Mouse (Mus musculus): Measurements from ENCODE around the gene Atp1b4. TPM values are rescaled to one million over a fixed set of nuclear protein-coding genes. Genes with fewer than 3 reads are reported as not detected.

Atp1b4 gene
- polyA plus RNA-seq (2014; fragmentation: Nextera tagmentation; extraction: Ambion mirVana) = not detected in 2 replicates

GRCm38 (mm10) chrX:38315884-38316283 lies at the start of gene Atp1b4:
Gene Atp1b4 (plus strand): TSS chrX:38316184.
- Histone ChIP-seq H3K9me3 (ENCODE audit: control insufficient read depth, low read length) (no peaks in the 10 kb centered on the region), H3K27me3 (ENCODE audit: control insufficient read depth, insufficient read depth, low read length) (no peaks in the 10 kb centered on the region), H3K4me2 (ENCODE audit: low read length) (no peak within 1 kb of the TSS), H3K27ac (replicated peaks; ENCODE audit: low read depth, low read length) (no peak within 1 kb of the TSS), H3K4me3 (replicated peaks; ENCODE audit: low read depth, low read length) (no peak within 1 kb of the TSS), H3K36me3 (ENCODE audit: control insufficient read depth, insufficient read depth, low read length) (no peaks in the 10 kb centered on the region), H3K4me1 (ENCODE audit: control insufficient read depth, insufficient read depth, low read length) (peaks cover 12% of the 10 kb centered on the region; the same call in 1 of the 2 replicates), H3K9ac (replicated peaks; ENCODE audit: low read length) (no peak within 1 kb of the TSS)
- ATAC-seq (ENCODE audit: low FRiP score, low TSS enrichment) = no peak
- no peak for DNase-seq
- 88% methylated on average over 8 of the region's 8 CpGs for WGBS

- DNase-seq (no peak), ATAC-seq (ENCODE audit: low FRiP score, low TSS enrichment) (no peak)
- Histone ChIP-seq H3K27ac (replicated peaks; ENCODE audit: low read depth, low read length) (no peak overlapping the region), H3K27me3 (ENCODE audit: control insufficient read depth, insufficient read depth, low read length) (no peaks in the 10 kb centered on the region), H3K36me3 (ENCODE audit: control insufficient read depth, insufficient read depth, low read length) (no peaks in the 10 kb centered on the region), H3K4me1 (ENCODE audit: control insufficient read depth, insufficient read depth, low read length) (peaks cover 8% of the 10 kb centered on the region; the same call in 1 of the 2 replicates), H3K4me3 (replicated peaks; ENCODE audit: low read depth, low read length) (no peak overlapping the region), H3K9me3 (ENCODE audit: control insufficient read depth, low read length) (no peaks in the 10 kb centered on the region), H3K4me2 (ENCODE audit: low read length) (no peak overlapping the region), H3K9ac (replicated peaks; ENCODE audit: low read length) (no peak overlapping the region)
- WGBS = 76% methylated on average over 4 of the region's 4 CpGs
Measured at GRCm38 (mm10) chrX:38308597-38308996, 7.4 kb upstream of the Atp1b4 start.

- no peak for ATAC-seq (ENCODE audit: low FRiP score, low TSS enrichment)
- Histone ChIP-seq H3K4me2 (ENCODE audit: low read length) (no peak overlapping the region), H3K27me3 (ENCODE audit: control insufficient read depth, insufficient read depth, low read length) (no peaks in the 10 kb centered on the region), H3K4me1 (ENCODE audit: control insufficient read depth, insufficient read depth, low read length) (peaks cover 12% of the 10 kb centered on the region; the same call in 1 of the 2 replicates), H3K4me3 (replicated peaks; ENCODE audit: low read depth, low read length) (no peak overlapping the region), H3K9ac (replicated peaks; ENCODE audit: low read length) (no peak overlapping the region), H3K9me3 (ENCODE audit: control insufficient read depth, low read length) (no peaks in the 10 kb centered on the region), H3K27ac (replicated peaks; ENCODE audit: low read depth, low read length) (no peak overlapping the region), H3K36me3 (ENCODE audit: control insufficient read depth, insufficient read depth, low read length) (no peaks in the 10 kb centered on the region)
- no peak for DNase-seq
- WGBS = 84% methylated on average over 2 of the region's 2 CpGs
Measured at GRCm38 (mm10) chrX:38311054-38311453, 4.9 kb upstream of the Atp1b4 start.

GRCm38 (mm10) chrX:38312910-38313625 lies 2.9 kb upstream of the Atp1b4 start:
- WGBS = 35% methylated on average over 9 of the region's 9 CpGs
- Histone ChIP-seq H3K9ac (replicated peaks; ENCODE audit: low read length) (no peak overlapping the region), H3K9me3 (ENCODE audit: control insufficient read depth, low read length) (no peaks in the 10 kb centered on the region), H3K4me3 (replicated peaks; ENCODE audit: low read depth, low read length) (no peak overlapping the region), H3K27ac (replicated peaks; ENCODE audit: low read depth, low read length) (peak overlapping the region; percentile 61), H3K36me3 (ENCODE audit: control insufficient read depth, insufficient read depth, low read length) (no peaks in the 10 kb centered on the region), H3K4me2 (ENCODE audit: low read length) (no peak overlapping the region), H3K27me3 (ENCODE audit: control insufficient read depth, insufficient read depth, low read length) (no peaks in the 10 kb centered on the region), H3K4me1 (ENCODE audit: control insufficient read depth, insufficient read depth, low read length) (peaks cover 12% of the 10 kb centered on the region; the same call in 1 of the 2 replicates)
- peak; percentile 95 for ATAC-seq (ENCODE audit: low FRiP score, low TSS enrichment)
- peak; percentile 77 for DNase-seq

GRCm38 (mm10) chrX:38313626-38314210 lies 2.3 kb upstream of the Atp1b4 start:
- WGBS = 58% methylated on average over 6 of the region's 6 CpGs
- Histone ChIP-seq H3K4me1 (ENCODE audit: control insufficient read depth, insufficient read depth, low read length) (peaks cover 12% of the 10 kb centered on the region; the same call in 1 of the 2 replicates), H3K27ac (replicated peaks; ENCODE audit: low read depth, low read length) (peak overlapping the region; percentile 61; the same call in 1 of the 2 replicates), H3K9me3 (ENCODE audit: control insufficient read depth, low read length) (no peaks in the 10 kb centered on the region), H3K36me3 (ENCODE audit: control insufficient read depth, insufficient read depth, low read length) (no peaks in the 10 kb centered on the region), H3K27me3 (ENCODE audit: control insufficient read depth, insufficient read depth, low read length) (no peaks in the 10 kb centered on the region), H3K4me2 (ENCODE audit: low read length) (no peak overlapping the region), H3K9ac (replicated peaks; ENCODE audit: low read length) (no peak overlapping the region), H3K4me3 (replicated peaks; ENCODE audit: low read depth, low read length) (no peak overlapping the region)
- ATAC-seq (ENCODE audit: low FRiP score, low TSS enrichment) (peak; percentile 53; the same call in 1 of the 2 replicates), DNase-seq (no peak)

GRCm38 (mm10) chrX:38330695-38331406 lies 14.9 kb downstream of the Atp1b4 start:
- no peaks in the 10 kb centered on the region for H3K9me3 ChIP-seq (ENCODE audit: control insufficient read depth, low read length)
- WGBS = 82% methylated on average over 4 of the region's 4 CpGs
- H3K4me2 ChIP-seq (ENCODE audit: low read length) = no peak overlapping the region
- no peaks in the 10 kb centered on the region for H3K27me3 ChIP-seq (ENCODE audit: control insufficient read depth, insufficient read depth, low read length)
- H3K4me1 ChIP-seq (ENCODE audit: control insufficient read depth, insufficient read depth, low read length) = no peaks in the 10 kb centered on the region
- DNase-seq (no peak), ATAC-seq (ENCODE audit: low FRiP score, low TSS enrichment) (no peak)
- no peaks in the 10 kb centered on the region for H3K36me3 ChIP-seq (ENCODE audit: control insufficient read depth, insufficient read depth, low read length)
- no peak overlapping the region for H3K9ac ChIP-seq (replicated peaks; ENCODE audit: low read length)
- H3K27ac ChIP-seq (replicated peaks; ENCODE audit: low read depth, low read length) = no peak overlapping the region
- H3K4me3 ChIP-seq (replicated peaks; ENCODE audit: low read depth, low read length) = no peak overlapping the region

- H3K27ac ChIP-seq (replicated peaks; ENCODE audit: low read depth, low read length) = no peak overlapping the region
Measured at GRCm38 (mm10) chrX:38334329-38335279, 18.6 kb downstream of the Atp1b4 start.

GRCm38 (mm10) chrX:38362016-38362415 lies 46.0 kb downstream of the Atp1b4 start:
- WGBS = 73% methylated on average over 8 of the region's 8 CpGs
- Histone ChIP-seq H3K9ac (replicated peaks; ENCODE audit: low read length) (no peak overlapping the region), H3K36me3 (ENCODE audit: control insufficient read depth, insufficient read depth, low read length) (no peaks in the 10 kb centered on the region), H3K4me2 (ENCODE audit: low read length) (no peak overlapping the region), H3K4me1 (ENCODE audit: control insufficient read depth, insufficient read depth, low read length) (no peaks in the 10 kb centered on the region), H3K4me3 (replicated peaks; ENCODE audit: low read depth, low read length) (no peak overlapping the region), H3K27ac (replicated peaks; ENCODE audit: low read depth, low read length) (no peak overlapping the region), H3K9me3 (ENCODE audit: control insufficient read depth, low read length) (no peaks in the 10 kb centered on the region), H3K27me3 (ENCODE audit: control insufficient read depth, insufficient read depth, low read length) (no peaks in the 10 kb centered on the region)
- ATAC-seq (ENCODE audit: low FRiP score, low TSS enrichment) (no peak), DNase-seq (no peak)

More at GRCm38 (mm10) chrX:38334329-38335279, 18.6 kb downstream of the Atp1b4 start:
- no peaks in the 10 kb centered on the region for H3K4me1 ChIP-seq (ENCODE audit: control insufficient read depth, insufficient read depth, low read length)
- ATAC-seq (ENCODE audit: low FRiP score, low TSS enrichment) (no peak), DNase-seq (no peak)
- H3K4me2 ChIP-seq (ENCODE audit: low read length) = no peak overlapping the region
- 62% methylated on average over 8 of the region's 8 CpGs for WGBS
- H3K36me3 ChIP-seq (ENCODE audit: control insufficient read depth, insufficient read depth, low read length) = no peaks in the 10 kb centered on the region
- H3K9me3 ChIP-seq (ENCODE audit: control insufficient read depth, low read length) = no peaks in the 10 kb centered on the region
- H3K27me3 ChIP-seq (ENCODE audit: control insufficient read depth, insufficient read depth, low read length) = no peaks in the 10 kb centered on the region
- H3K4me3 ChIP-seq (replicated peaks; ENCODE audit: low read depth, low read length) = no peak overlapping the region
- H3K9ac ChIP-seq (replicated peaks; ENCODE audit: low read length) = no peak overlapping the region
